Mouse (Mus musculus): Measurements from ENCODE around the gene Vti1a. TPM values are rescaled to one million over a fixed set of nuclear protein-coding genes. Genes with fewer than 3 reads are reported as not detected.
A peak's percentile ranks its signal among the peaks of the same experiment; 100 is the strongest.

The Vti1a gene
- polyA plus RNA-seq, 1 experiment: 23.5 TPM

GRCm38 (mm10) chr19:55463670-55464069 is 147.6 kb downstream of the Vti1a start:
- no peak for TF ChIP-seq POLR2A (IDR thresholded peaks at IDR 0.05; ENCODE audit: borderline replicate concordance, extremely low read depth, insufficient read depth, insufficient read length, poor library complexity, severe bottlenecking)
- no peak for TF ChIP-seq CTCF (IDR thresholded peaks at IDR 0.05; ENCODE audit: borderline replicate concordance, extremely low read depth, insufficient read depth, insufficient read length)
- no peak for DNase-seq (ENCODE audit: low read depth)

- DNase-seq (ENCODE audit: low read depth): peak; percentile 55
- TF ChIP-seq CTCF (IDR thresholded peaks at IDR 0.05; ENCODE audit: borderline replicate concordance, extremely low read depth, insufficient read depth, insufficient read length): no peak
- no peak for TF ChIP-seq POLR2A (IDR thresholded peaks at IDR 0.05; ENCODE audit: borderline replicate concordance, extremely low read depth, insufficient read depth, insufficient read length, poor library complexity, severe bottlenecking)
These were observed 153.4 kb downstream of the Vti1a start for GRCm38 (mm10) chr19:55469301-55470051.

- TF ChIP-seq CTCF (IDR thresholded peaks at IDR 0.05; ENCODE audit: borderline replicate concordance, extremely low read depth, insufficient read depth, insufficient read length): no peak
- TF ChIP-seq POLR2A (IDR thresholded peaks at IDR 0.05; ENCODE audit: borderline replicate concordance, extremely low read depth, insufficient read depth, insufficient read length, poor library complexity, severe bottlenecking): no peak
- no peak for DNase-seq (ENCODE audit: low read depth)
These were observed 156.5 kb downstream of the Vti1a start for GRCm38 (mm10) chr19:55472582-55472981.

DNA sequence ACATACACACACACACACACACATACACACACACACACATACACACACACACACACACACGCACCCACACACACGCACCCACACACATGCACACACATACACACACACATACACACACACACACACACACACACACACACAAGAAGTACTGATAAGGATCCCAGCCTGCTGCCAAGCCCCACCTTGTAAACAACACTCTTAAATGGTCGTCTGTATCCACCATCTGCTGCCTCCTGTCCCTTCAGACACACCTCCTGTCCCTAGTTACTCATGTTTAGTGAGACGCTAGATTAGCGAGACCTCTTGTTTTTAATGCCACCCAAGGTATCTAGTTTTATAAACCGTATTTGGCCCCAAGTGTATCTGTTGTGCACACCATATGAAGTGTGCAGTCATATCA is 158.1 kb downstream of the Vti1a start:
- DNase-seq (ENCODE audit: low read depth): peak; percentile 69
- TF ChIP-seq CTCF (IDR thresholded peaks at IDR 0.05; ENCODE audit: borderline replicate concordance, extremely low read depth, insufficient read depth, insufficient read length): no peak
- no peak for TF ChIP-seq POLR2A (IDR thresholded peaks at IDR 0.05; ENCODE audit: borderline replicate concordance, extremely low read depth, insufficient read depth, insufficient read length, poor library complexity, severe bottlenecking)

DNA sequence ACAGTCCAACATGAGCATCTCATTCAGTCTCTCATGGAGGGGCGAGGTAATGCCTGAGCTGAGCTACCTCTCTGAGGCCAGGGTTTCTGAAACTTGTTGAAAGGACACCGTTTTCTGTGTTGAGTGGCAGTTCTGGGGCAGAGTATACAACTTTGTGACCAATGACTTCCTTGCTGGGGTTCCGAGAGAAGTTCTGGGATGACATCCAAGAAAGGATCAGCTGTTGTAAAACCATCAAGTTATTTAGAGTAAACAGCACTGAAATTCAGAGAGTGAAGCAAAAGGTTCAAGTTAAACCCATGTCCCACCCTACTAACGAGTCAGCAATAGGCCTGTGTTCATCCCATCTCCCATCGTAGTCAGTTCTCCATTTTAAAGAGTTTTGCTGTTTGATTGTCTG is 164.4 kb downstream of the Vti1a start:
- DNase-seq (ENCODE audit: low read depth): no peak
- TF ChIP-seq CTCF (IDR thresholded peaks at IDR 0.05; ENCODE audit: borderline replicate concordance, extremely low read depth, insufficient read depth, insufficient read length): no peak
- TF ChIP-seq POLR2A (IDR thresholded peaks at IDR 0.05; ENCODE audit: borderline replicate concordance, extremely low read depth, insufficient read depth, insufficient read length, poor library complexity, severe bottlenecking): no peak

DNA sequence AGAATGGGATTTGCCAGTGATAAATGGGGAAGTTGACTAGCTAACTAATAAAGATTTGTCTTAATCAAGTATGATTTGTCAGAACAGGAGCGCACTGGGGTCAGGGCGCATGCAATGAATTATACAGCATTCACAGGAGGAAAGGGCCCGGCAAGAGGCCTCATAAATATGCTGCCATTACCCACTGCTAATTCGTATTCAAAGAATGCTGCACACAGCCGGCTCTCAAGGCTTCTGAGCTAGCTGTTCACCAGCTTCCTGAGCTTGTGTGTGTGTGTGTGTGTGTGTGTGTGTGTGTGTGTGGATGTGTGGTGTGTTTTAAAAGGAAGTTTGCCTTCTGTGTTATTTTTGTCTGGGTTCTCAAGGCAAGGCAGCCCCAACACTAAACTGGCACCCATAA is 165.2 kb downstream of the Vti1a start:
- no peak for TF ChIP-seq CTCF (IDR thresholded peaks at IDR 0.05; ENCODE audit: borderline replicate concordance, extremely low read depth, insufficient read depth, insufficient read length)
- TF ChIP-seq POLR2A (IDR thresholded peaks at IDR 0.05; ENCODE audit: borderline replicate concordance, extremely low read depth, insufficient read depth, insufficient read length, poor library complexity, severe bottlenecking): no peak
- peak; percentile 88 for DNase-seq (ENCODE audit: low read depth)

DNA sequence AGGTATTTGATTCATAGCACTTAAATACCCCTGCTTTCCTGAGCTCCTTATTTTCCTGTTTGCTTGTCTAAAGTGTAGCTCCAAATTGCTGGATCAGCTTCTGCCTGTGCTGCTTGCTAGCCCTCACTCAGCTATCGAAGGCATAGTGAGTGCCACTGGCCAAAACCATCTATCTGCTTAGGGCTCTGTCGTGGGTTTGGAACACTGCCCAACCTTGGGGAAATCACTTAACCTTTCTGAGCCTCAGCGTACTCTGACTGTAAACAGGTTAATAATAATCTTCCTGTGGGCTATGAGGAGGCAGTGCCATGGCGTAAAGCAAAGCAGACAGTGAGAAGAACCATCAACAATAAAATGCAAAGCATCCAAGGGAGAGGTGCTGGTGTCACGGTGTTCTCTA is 167.4 kb downstream of the Vti1a start:
- DNase-seq (ENCODE audit: low read depth): no peak
- TF ChIP-seq POLR2A (IDR thresholded peaks at IDR 0.05; ENCODE audit: borderline replicate concordance, extremely low read depth, insufficient read depth, insufficient read length, poor library complexity, severe bottlenecking): no peak
- TF ChIP-seq CTCF (IDR thresholded peaks at IDR 0.05; ENCODE audit: borderline replicate concordance, extremely low read depth, insufficient read depth, insufficient read length): no peak

DNA sequence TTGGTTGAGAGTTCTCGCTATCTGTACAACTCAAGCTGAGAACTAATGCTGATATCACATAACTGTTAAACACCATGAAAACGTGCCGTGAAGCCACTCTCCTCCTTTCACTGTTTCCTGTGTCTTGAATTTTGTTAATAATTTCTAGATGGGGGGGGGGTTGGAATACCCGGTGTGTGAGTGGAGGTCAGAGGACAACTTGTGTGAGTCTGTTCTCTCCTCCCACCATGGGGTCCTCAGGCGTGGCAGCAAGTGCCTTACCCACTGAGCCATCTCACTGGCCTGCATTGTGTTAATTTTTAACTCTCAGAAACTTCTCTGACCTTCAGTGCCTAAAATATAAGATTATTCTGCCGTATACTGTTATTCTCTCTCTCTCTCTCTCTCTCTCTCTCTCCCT is 168.5 kb downstream of the Vti1a start:
- TF ChIP-seq POLR2A (IDR thresholded peaks at IDR 0.05; ENCODE audit: borderline replicate concordance, extremely low read depth, insufficient read depth, insufficient read length, poor library complexity, severe bottlenecking) (no peak), CTCF (IDR thresholded peaks at IDR 0.05; ENCODE audit: borderline replicate concordance, extremely low read depth, insufficient read depth, insufficient read length) (no peak)
- no peak for DNase-seq (ENCODE audit: low read depth)

DNA sequence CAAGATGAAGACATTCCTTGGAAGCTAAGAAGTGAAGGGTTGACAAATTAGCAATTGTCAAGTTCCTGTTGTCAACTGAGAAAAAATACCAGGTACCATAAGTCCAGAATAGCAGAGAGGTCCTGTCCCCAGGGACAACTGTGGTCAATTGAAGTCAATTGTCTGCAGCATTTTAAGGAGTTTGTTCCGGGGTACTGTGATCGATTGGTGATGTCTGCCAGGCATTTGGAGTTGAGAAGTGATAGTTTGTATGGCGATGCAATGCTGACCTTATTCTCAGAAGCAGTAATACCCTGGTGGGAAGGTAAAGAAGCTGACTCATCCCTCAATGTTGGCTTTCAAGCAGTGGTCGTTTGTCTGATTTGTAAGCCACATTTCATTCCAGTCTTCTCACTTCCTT is 170.4 kb downstream of the Vti1a start:
- TF ChIP-seq CTCF (IDR thresholded peaks at IDR 0.05; ENCODE audit: borderline replicate concordance, extremely low read depth, insufficient read depth, insufficient read length) (no peak), POLR2A (IDR thresholded peaks at IDR 0.05; ENCODE audit: borderline replicate concordance, extremely low read depth, insufficient read depth, insufficient read length, poor library complexity, severe bottlenecking) (no peak)
- no peak for DNase-seq (ENCODE audit: low read depth)

DNA sequence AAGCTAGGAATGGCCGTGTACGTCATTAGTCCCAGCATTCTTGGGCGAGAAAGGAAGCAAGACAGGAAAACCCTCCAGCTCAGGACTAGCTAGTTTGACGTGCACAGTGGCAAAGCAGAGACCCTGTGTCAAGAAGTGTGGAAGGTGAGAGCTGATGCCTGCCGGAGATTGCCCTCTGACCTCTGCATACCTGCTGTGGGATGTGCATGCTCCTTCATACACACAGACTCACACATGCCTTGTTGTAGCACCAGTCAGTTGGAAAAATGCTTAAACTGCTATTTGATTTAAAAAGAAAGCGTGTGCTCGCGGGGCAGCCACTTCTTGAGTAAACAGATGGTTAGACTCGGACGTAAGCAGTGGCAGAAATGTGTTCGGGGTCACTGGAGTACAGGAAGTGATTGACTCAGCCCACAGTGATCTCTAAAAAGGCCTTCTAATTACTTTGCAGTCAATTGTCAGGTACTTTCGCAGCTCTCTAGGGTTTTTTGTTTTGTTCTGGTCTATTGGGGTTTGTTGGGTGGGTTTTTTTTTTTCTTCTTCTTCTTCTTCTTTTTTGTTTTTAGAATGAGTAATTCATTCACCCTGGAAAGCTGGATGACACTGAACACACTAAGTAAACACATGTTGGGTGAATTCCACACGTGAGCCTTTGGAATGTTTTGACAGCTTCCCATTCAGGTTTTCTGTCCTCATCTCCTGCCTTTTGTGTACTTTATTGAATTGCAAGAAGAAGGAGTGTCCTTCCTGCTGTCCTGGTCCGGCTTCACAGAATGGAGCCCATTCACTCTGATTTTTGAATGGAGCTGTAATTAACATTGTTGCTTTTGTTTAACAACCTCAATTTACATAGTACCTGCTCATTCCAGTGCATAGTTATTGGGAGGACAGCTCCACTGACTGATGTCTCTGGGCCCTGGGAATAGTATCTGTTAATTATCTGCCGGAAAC is 175.3 kb downstream of the Vti1a start:
- DNase-seq (ENCODE audit: low read depth): peak; percentile 52

DNA sequence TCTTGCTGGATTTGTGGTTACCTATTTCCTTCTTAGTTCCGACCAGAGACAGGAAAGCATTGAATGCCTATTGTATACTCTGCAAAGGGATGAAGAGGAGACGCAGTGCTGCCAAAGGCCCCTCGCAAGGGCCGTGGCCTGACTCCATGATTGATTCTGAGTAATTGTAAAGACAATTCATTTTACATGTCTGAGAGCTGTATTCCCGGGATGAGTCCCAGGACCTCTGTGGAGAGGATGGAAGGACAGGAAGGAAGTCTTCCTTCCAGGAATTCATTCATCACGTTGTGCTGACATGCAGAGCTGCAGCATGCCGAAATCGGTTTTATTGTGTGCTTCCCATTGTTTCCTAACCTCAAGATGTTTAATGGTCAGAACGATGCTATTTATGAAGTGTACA is 180.2 kb downstream of the Vti1a start:
- no peak for DNase-seq (ENCODE audit: low read depth)

More for the DNA sequence above, 175.3 kb downstream of the Vti1a start:
- TF ChIP-seq POLR2A (IDR thresholded peaks at IDR 0.05; ENCODE audit: borderline replicate concordance, extremely low read depth, insufficient read depth, insufficient read length, poor library complexity, severe bottlenecking) (no peak), CTCF (IDR thresholded peaks at IDR 0.05; ENCODE audit: borderline replicate concordance, extremely low read depth, insufficient read depth, insufficient read length) (no peak)

More for the DNA sequence above, 180.2 kb downstream of the Vti1a start:
- TF ChIP-seq CTCF (IDR thresholded peaks at IDR 0.05; ENCODE audit: borderline replicate concordance, extremely low read depth, insufficient read depth, insufficient read length) (no peak), POLR2A (IDR thresholded peaks at IDR 0.05; ENCODE audit: borderline replicate concordance, extremely low read depth, insufficient read depth, insufficient read length, poor library complexity, severe bottlenecking) (no peak)
